Mouse (Mus musculus) midbrain, postnatal 0 days (tissue): ENCODE measurements around the gene Casq2. TPM values are rescaled to one million over a fixed set of nuclear protein-coding genes. Genes with fewer than 3 reads are reported as not detected.

Experiments used
- ATAC-seq: fragments of 200-750 bp; cut with Nextera tagmentation; 2 replicates; pipeline ENCODE4 v1.8.0; 2017; ENCODE audit warnings: moderate number of reproducible peaks, mild to moderate bottlenecking, moderate TSS enrichment, moderate library complexity; ENCODE audit not compliant: low FRiP score
- DNase-seq: peaks from one replicate; pipeline ENCODE4 v3.0.0-alpha.2; 2015; ENCODE audit warnings: low spot score
- H3K27ac ChIP-seq: fragments of 300-500 bp; sonication (generic); 2 replicates; pipeline ENCODE4 v1.5.1; 2014; ENCODE audit warnings: low read depth, mild to moderate bottlenecking, low read length, mixed read lengths
- H3K27me3 ChIP-seq: fragments of 300-500 bp; sonication (generic); 2 replicates; pipeline ENCODE4 v1.6.1; 2014; ENCODE audit warnings: low read length, control low read depth, mixed read lengths; ENCODE audit not compliant: insufficient read depth
- H3K36me3 ChIP-seq: fragments of 300-500 bp; sonication (generic); 2 replicates; pipeline ENCODE4 v1.6.1; 2014; ENCODE audit warnings: low read length, control low read depth, mixed read lengths; ENCODE audit not compliant: insufficient read depth
- H3K4me1 ChIP-seq: fragments of 300-500 bp; sonication (generic); 2 replicates; pipeline ENCODE4 v1.6.1; 2014; ENCODE audit warnings: mild to moderate bottlenecking, control low read depth, antibody characterized with exemption, low read length, mixed read lengths; ENCODE audit not compliant: insufficient read depth
- H3K4me2 ChIP-seq: fragments of 300-500 bp; sonication (generic); 2 replicates; pipeline ENCODE4 v1.6.1; 2014; ENCODE audit warnings: low read depth, mild to moderate bottlenecking, low read length, mixed read lengths; ENCODE audit not compliant: poor library complexity, severe bottlenecking
- H3K4me3 ChIP-seq: fragments of 300-500 bp; sonication (generic); 2 replicates; pipeline ENCODE4 v1.5.1; 2014; ENCODE audit warnings: low read depth, mild to moderate bottlenecking, low read length, moderate library complexity
- H3K9ac ChIP-seq: fragments of 300-500 bp; sonication (generic); replicated peaks from 2 replicates; pipeline ENCODE4 v1.6.1; 2014; ENCODE audit warnings: mild to moderate bottlenecking, low read length, moderate library complexity, mixed read lengths; ENCODE audit not compliant: poor library complexity, severe bottlenecking
- H3K9me3 ChIP-seq: fragments of 300-500 bp; sonication (generic); 2 replicates; pipeline ENCODE4 v1.6.1; 2016; ENCODE audit warnings: low read length, control low read depth
- CTCF ChIP-seq: IDR thresholded peaks from 2 replicates; pipeline ENCODE4 v1.5.1; 2016; ENCODE audit warnings: antibody characterized with exemption, mild to moderate bottlenecking
- WGBS: fragments of 180-500 bp; shearing (Covaris S2); extraction: QIAGEN DNeasy Blood & Tissue Kit; methylation state at CpG from one replicate; pipeline ENCODE4 v1.1.7; 2014; 5-methylcytosine and 5-hydroxymethylcytosine counted together
- polyA plus RNA-seq: library from polyadenylated mRNA; unstranded; fragments of >200 nt; fragmentation: Nextera tagmentation; extraction: Ambion mirVana; gene quantifications from 2 replicates; pipeline ENCODE4 v1.2.1, GENCODE M21; 2015
- total RNA-seq: library from RNA; depleted of rRNA; stranded (reverse); fragments of >200 nt; gene quantifications from 2 replicates; pipeline ENCODE4 v1.2.3, GENCODE M21; 2014

Casq2 gene
- total and polyA plus RNA-seq, 2 experiments from 2014 or later: 0.84 to 0.93 TPM

DNA sequence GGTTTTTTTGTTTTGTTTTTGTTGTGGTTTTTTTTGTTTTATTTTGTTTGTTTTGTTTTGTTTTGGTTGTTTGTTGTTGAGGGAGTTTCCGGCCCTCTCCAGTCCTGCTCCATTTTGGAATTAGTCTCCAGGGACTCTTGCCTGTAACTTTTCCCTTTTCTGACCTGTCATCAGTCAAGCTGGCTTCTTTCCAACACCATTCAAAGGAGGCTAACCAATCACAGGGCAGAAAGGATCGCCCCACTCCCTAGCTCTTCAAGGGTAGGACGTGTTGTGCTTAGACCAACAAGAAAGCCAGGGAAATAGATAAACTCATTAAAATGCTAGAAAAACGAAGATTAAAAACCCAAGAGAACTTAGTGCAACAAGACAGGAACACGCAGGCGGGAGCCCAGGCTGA, 102.8 kb downstream of the Casq2 start:
- 22% methylated on average over 6 of the region's 6 CpGs for whole genome bisulfite sequencing
- peak; percentile 44 for DNase-seq
- H3K4me1 ChIP-seq: peaks cover 8% of the 10 kb centered on the region

DNA sequence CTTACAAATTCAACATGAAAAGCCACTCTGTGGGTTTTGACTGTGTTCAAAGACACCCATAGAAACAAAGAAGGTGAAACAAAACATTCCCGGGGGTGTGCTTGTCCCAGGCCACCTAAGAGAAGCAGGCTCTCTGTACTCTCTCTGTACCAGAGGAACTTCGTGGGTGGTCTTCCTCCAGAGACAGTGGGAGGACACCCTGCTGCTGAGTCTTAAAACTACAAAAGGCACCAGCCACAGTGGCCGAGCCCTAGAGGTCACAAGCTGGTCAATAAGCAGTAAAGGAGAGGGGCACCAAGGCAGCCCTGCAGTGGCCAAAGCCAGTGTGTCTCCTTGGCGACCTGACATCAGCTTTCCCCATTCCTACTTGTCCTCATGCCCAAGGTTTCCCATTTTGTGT, 103.8 kb downstream of the Casq2 start:
- Histone ChIP-seq H3K9ac (no peak overlapping the region), H3K4me3 (no peak overlapping the region), H3K27ac (no peak overlapping the region), H3K27me3 (no peaks in the 10 kb centered on the region; the same call in 1 of the 2 replicates), H3K4me2 (no peak overlapping the region), H3K9me3 (0 out of 2 replicates have a peak, but pooled peaks cover 3% of the 10 kb centered on the region), H3K36me3 (no peaks in the 10 kb centered on the region), H3K4me1 (peaks cover 14% of the 10 kb centered on the region)
- DNase-seq (no peak), ATAC-seq (no peak)
- WGBS: 17% methylated on average over 4 of the region's 4 CpGs
- no peak for TF ChIP-seq CTCF

More for the DNA sequence above, 102.8 kb downstream of the Casq2 start:
- Histone ChIP-seq H3K4me2 (no peak overlapping the region), H3K9me3 (0 out of 2 replicates have a peak, but pooled peaks cover 3% of the 10 kb centered on the region), H3K4me3 (no peak overlapping the region), H3K36me3 (no peaks in the 10 kb centered on the region), H3K9ac (no peak overlapping the region), H3K27me3 (no peaks in the 10 kb centered on the region; the same call in 1 of the 2 replicates), H3K27ac (no peak overlapping the region)
- no peak for TF ChIP-seq CTCF
- no peak for ATAC-seq

DNA sequence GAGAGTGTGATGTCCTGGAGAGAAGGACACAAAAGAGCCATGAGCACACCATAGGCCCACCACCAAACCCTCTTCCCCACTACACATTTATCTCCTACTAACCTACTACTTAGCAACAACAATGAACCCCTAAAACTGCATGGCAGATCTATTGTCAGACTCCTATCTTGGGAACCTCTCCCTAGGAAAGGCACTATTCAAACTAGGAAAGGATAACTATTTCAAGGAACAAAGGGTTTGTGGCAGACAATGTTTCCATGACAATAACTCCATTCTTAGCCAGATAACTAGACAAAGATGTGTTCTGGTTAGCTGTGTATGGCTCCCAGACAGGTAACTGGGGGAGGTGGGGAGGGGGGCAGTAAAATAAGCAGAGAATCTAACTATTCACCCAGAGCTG, 104.4 kb downstream of the Casq2 start:
- Histone ChIP-seq H3K4me2 (no peak overlapping the region), H3K27ac (no peak overlapping the region), H3K9me3 (0 out of 2 replicates have a peak, but pooled peaks cover 3% of the 10 kb centered on the region), H3K36me3 (no peaks in the 10 kb centered on the region), H3K4me1 (peaks cover 14% of the 10 kb centered on the region), H3K27me3 (no peaks in the 10 kb centered on the region; the same call in 1 of the 2 replicates), H3K9ac (no peak overlapping the region), H3K4me3 (no peak overlapping the region)
- DNase-seq (no peak), ATAC-seq (no peak)
- TF ChIP-seq CTCF: no peak

GRCm38 (mm10) chr3:102191575-102191974, 105.4 kb downstream of the Casq2 start:
- ATAC-seq (no peak), DNase-seq (no peak)
- TF ChIP-seq CTCF: no peak
- H3K4me1 ChIP-seq: peaks cover 14% of the 10 kb centered on the region
- no peak overlapping the region for H3K4me3 ChIP-seq
- H3K36me3 ChIP-seq: no peaks in the 10 kb centered on the region
- H3K27me3 ChIP-seq: no peaks in the 10 kb centered on the region; the same call in 1 of the 2 replicates
- H3K4me2 ChIP-seq: no peak overlapping the region
- no peaks in the 10 kb centered on the region for H3K9me3 ChIP-seq
- 70% methylated on average over 3 of the region's 3 CpGs for WGBS
- H3K9ac ChIP-seq: no peak overlapping the region
- H3K27ac ChIP-seq: no peak overlapping the region

DNA sequence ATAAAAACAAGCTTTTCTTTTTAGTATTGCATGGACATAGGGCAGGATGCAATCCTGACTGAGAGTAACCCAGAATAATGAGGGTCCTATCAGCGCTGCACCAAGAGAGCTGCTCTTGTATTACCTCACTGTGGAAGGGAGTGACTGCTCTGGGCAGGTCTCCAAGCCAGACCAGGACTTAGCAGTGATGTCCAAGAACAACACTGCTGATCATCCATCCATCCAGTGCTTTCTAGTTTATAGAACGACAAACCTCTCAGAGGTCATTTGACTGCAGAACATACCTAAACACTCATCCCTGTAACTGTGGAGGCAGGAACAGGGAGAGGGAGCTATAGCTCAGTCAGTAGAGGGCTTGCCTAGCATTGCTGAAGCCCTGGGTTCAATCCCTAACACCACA, 106.4 kb downstream of the Casq2 start:
- WGBS: 62% methylated on average over 2 of the region's 2 CpGs
- H3K27me3 ChIP-seq: no peaks in the 10 kb centered on the region; the same call in 1 of the 2 replicates
- H3K27ac ChIP-seq: no peak overlapping the region
- TF ChIP-seq CTCF: no peak
- no peak for ATAC-seq
- no peak overlapping the region for H3K9ac ChIP-seq
- H3K9me3 ChIP-seq: no peaks in the 10 kb centered on the region
- H3K4me1 ChIP-seq: peaks cover 14% of the 10 kb centered on the region
- no peaks in the 10 kb centered on the region for H3K36me3 ChIP-seq
- no peak for DNase-seq
- no peak overlapping the region for H3K4me2 ChIP-seq
- no peak overlapping the region for H3K4me3 ChIP-seq

GRCm38 (mm10) chr3:102193488-102194290, 107.5 kb downstream of the Casq2 start:
- Histone ChIP-seq H3K9ac (0 out of 2 replicates have a peak overlapping the region, but pooled peaks have one; percentile 8), H3K27me3 (no peaks in the 10 kb centered on the region; the same call in 1 of the 2 replicates), H3K9me3 (no peaks in the 10 kb centered on the region), H3K4me3 (no peak overlapping the region), H3K4me2 (peak overlapping the region; percentile 15; the same call in 1 of the 2 replicates), H3K27ac (0 out of 2 replicates have a peak overlapping the region, but pooled peaks have one; percentile 34), H3K36me3 (no peaks in the 10 kb centered on the region), H3K4me1 (peaks cover 14% of the 10 kb centered on the region)
- no peak for TF ChIP-seq CTCF
- DNase-seq (peak; percentile 46), ATAC-seq (no peak)
- 9% methylated on average over 20 of the region's 20 CpGs for WGBS
